Mouse (Mus musculus): ENCODE results near the gene Pnkp.

Gene Pnkp

GRCm38 (mm10) chr7:44857042-44857552, at the start of gene Pnkp:
TSS of gene Pnkp (plus strand) at chr7:44857139.
- DNase-seq (ENCODE audit: low spot score), result peak; percentile 88

GRCm38 (mm10) chr7:44808927-44809326, 48.0 kb upstream of the Pnkp start:
- DNase-seq (ENCODE audit: low spot score), result no peak

- DNase-seq (ENCODE audit: low spot score), result no peak
Measured at GRCm38 (mm10) chr7:44809466-44809865, 47.5 kb upstream of the Pnkp start.

- DNase-seq (ENCODE audit: low spot score), result no peak
Measured at GRCm38 (mm10) chr7:44810365-44810764, 46.6 kb upstream of the Pnkp start.

GRCm38 (mm10) chr7:44810819-44811557, 46.0 kb upstream of the Pnkp start:
- DNase-seq (ENCODE audit: low spot score), result no peak

- no peak for DNase-seq (ENCODE audit: low spot score)
Measured at GRCm38 (mm10) chr7:44812651-44813325, 44.2 kb upstream of the Pnkp start.

GRCm38 (mm10) chr7:44813985-44814384, 43.0 kb upstream of the Pnkp start:
- no peak for DNase-seq (ENCODE audit: low spot score)

GRCm38 (mm10) chr7:44814423-44814822, 42.5 kb upstream of the Pnkp start:
- no peak for DNase-seq (ENCODE audit: low spot score)

- DNase-seq (ENCODE audit: low spot score), result no peak
Measured at GRCm38 (mm10) chr7:44814952-44815553, 41.9 kb upstream of the Pnkp start.

- peak; percentile 99 for DNase-seq (ENCODE audit: low spot score)
Measured at GRCm38 (mm10) chr7:44815721-44816469, 41.0 kb upstream of the Pnkp start, which contains the start of the genes Nup62 and Il4i1. TSS of gene Nup62 (plus strand) at chr7:44816088. TSS of gene Il4i1 (plus strand) at chr7:44816387.

- DNase-seq (ENCODE audit: low spot score), result no peak
Measured at GRCm38 (mm10) chr7:44816470-44817021, 40.4 kb upstream of the Pnkp start, which contains the start of gene Atf5. TSS of gene Atf5 (minus strand) at chr7:44816658.

GRCm38 (mm10) chr7:44817441-44817840, 39.5 kb upstream of the Pnkp start:
- DNase-seq (ENCODE audit: low spot score), result no peak

- peak; percentile 35 for DNase-seq (ENCODE audit: low spot score)
Measured at GRCm38 (mm10) chr7:44818164-44818563, 38.8 kb upstream of the Pnkp start.

- peak; percentile 67 for DNase-seq (ENCODE audit: low spot score)
Measured at GRCm38 (mm10) chr7:44818751-44819235, 38.1 kb upstream of the Pnkp start.

GRCm38 (mm10) chr7:44819391-44819790, 37.5 kb upstream of the Pnkp start:
- no peak for DNase-seq (ENCODE audit: low spot score)

GRCm38 (mm10) chr7:44819863-44820262, 37.1 kb upstream of the Pnkp start:
- no peak for DNase-seq (ENCODE audit: low spot score)

GRCm38 (mm10) chr7:44820525-44820924, 36.4 kb upstream of the Pnkp start:
- DNase-seq (ENCODE audit: low spot score), result no peak

GRCm38 (mm10) chr7:44821666-44822448, 35.1 kb upstream of the Pnkp start:
- DNase-seq (ENCODE audit: low spot score), result no peak

- no peak for DNase-seq (ENCODE audit: low spot score)
Measured at GRCm38 (mm10) chr7:44823409-44823808, 33.5 kb upstream of the Pnkp start.

GRCm38 (mm10) chr7:44824872-44825271, 32.1 kb upstream of the Pnkp start:
- DNase-seq (ENCODE audit: low spot score), result peak; percentile 85

GRCm38 (mm10) chr7:44826771-44827170, 30.2 kb upstream of the Pnkp start:
- DNase-seq (ENCODE audit: low spot score), result no peak
